Mouse (Mus musculus): ENCODE data around the gene Pamr1. TPM values are rescaled to one million over a fixed set of nuclear protein-coding genes. Genes with fewer than 3 reads are reported as not detected.

Pamr1 gene
- polyA plus RNA-seq, 1 experiment from 2014 or later = 4.4 TPM

DNA sequence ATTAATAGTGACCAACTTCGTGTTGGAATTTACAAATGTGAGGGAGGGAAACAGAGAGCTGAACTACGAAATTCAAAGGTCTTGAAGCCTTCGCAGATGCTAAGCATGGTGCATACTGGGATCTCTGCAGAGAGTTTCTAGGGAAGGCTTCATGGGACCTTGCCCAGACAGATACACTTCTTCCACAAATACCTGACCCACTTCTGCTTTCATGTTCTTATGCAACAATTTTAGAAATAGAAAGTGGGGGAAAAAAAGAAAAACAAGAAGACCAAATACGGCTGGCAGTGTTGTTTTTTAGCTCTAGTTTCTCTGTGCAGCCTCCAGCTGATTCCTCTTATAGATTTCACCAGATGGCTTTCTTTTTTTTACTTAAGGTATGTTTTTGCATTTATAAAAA is 29.4 kb downstream of the Pamr1 start:
- 78% methylated on average over 4 of the region's 4 CpGs for WGBS
- ATAC-seq (ENCODE audit: insufficient number of reproducible peaks, low FRiP score, low TSS enrichment, low read depth) = no peak
- Histone ChIP-seq H3K4me2 (ENCODE audit: low read depth, severe bottlenecking) (no peak overlapping the region), H3K9ac (ENCODE audit: low read length) (no peak overlapping the region), H3K9me3 (ENCODE audit: control insufficient read depth, low read length) (no peaks in the 10 kb centered on the region), H3K4me3 (ENCODE audit: low read depth, low read length) (no peak overlapping the region), H3K36me3 (ENCODE audit: control insufficient read depth, insufficient read depth, low read length) (no peaks in the 10 kb centered on the region), H3K27me3 (ENCODE audit: control insufficient read depth, insufficient read depth, low read length) (no peaks in the 10 kb centered on the region), H3K27ac (replicated peaks; ENCODE audit: low read depth, low read length) (no peak overlapping the region), H3K4me1 (ENCODE audit: control insufficient read depth, insufficient read depth, low read length) (no peaks in the 10 kb centered on the region)
- no peak for DNase-seq (ENCODE audit: low spot score)

DNA sequence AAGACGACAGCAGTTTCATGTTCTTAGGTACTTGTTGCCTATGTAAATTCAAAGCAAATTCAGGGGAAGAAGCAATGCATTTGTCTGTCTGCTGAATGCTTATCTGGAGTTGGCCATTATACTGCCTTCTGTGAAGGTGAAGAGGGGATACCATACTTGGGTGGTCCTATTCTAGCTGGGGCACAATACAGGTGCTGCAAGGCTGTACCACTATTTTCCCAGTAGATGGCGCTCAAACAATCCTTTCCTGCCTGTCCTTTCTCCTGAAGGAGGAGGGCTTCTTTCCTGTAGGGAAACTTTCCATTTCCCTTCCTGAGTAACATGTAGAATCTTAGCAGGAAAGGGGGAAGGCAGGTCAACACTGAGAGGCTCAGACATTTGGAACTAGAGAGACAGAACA is 40.2 kb downstream of the Pamr1 start:
- ATAC-seq (ENCODE audit: insufficient number of reproducible peaks, low FRiP score, low TSS enrichment, low read depth) (peak; percentile 35; the same call in 1 of the 2 replicates), DNase-seq (ENCODE audit: low spot score) (peak; percentile 62)
- Histone ChIP-seq H3K4me1 (ENCODE audit: control insufficient read depth, insufficient read depth, low read length) (no peaks in the 10 kb centered on the region), H3K4me2 (ENCODE audit: low read depth, severe bottlenecking) (no peak overlapping the region), H3K27ac (replicated peaks; ENCODE audit: low read depth, low read length) (no peak overlapping the region), H3K9ac (ENCODE audit: low read length) (no peak overlapping the region), H3K36me3 (ENCODE audit: control insufficient read depth, insufficient read depth, low read length) (no peaks in the 10 kb centered on the region), H3K27me3 (ENCODE audit: control insufficient read depth, insufficient read depth, low read length) (no peaks in the 10 kb centered on the region), H3K9me3 (ENCODE audit: control insufficient read depth, low read length) (no peaks in the 10 kb centered on the region), H3K4me3 (ENCODE audit: low read depth, low read length) (no peak overlapping the region)
- 42% methylated on average over 2 of the region's 2 CpGs for WGBS

DNA sequence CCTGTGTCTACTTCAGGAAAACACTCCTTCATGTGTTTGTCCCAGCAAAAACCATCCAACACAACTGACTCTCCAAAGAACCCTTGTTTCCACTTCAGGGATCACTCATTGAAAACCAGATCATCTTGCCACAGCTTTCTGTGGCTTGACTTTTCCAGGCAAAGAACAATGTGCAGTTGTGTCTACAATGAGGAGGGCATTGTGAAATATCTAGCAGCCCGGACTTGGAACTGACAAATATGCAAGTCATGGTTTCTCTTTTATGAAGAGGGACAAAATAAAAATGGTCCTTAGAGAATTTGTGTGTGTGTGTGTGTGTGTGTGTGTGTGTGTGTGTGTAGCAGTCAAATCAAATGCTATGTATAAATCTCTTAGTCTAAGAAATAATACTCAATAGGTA is 44.7 kb downstream of the Pamr1 start:
- ATAC-seq (ENCODE audit: insufficient number of reproducible peaks, low FRiP score, low TSS enrichment, low read depth) (no peak), DNase-seq (ENCODE audit: low spot score) (peak; percentile 16)
- no peak overlapping the region for H3K9ac ChIP-seq (ENCODE audit: low read length)
- no peaks in the 10 kb centered on the region for H3K4me1 ChIP-seq (ENCODE audit: control insufficient read depth, insufficient read depth, low read length)
- WGBS = 97% methylated on average over 1 of the region's 1 CpGs
- H3K9me3 ChIP-seq (ENCODE audit: control insufficient read depth, low read length) = no peaks in the 10 kb centered on the region
- no peaks in the 10 kb centered on the region for H3K27me3 ChIP-seq (ENCODE audit: control insufficient read depth, insufficient read depth, low read length)
- H3K27ac ChIP-seq (replicated peaks; ENCODE audit: low read depth, low read length) = no peak overlapping the region
- no peak overlapping the region for H3K4me2 ChIP-seq (ENCODE audit: low read depth, severe bottlenecking)
- H3K4me3 ChIP-seq (ENCODE audit: low read depth, low read length) = no peak overlapping the region
- H3K36me3 ChIP-seq (ENCODE audit: control insufficient read depth, insufficient read depth, low read length) = no peaks in the 10 kb centered on the region

DNA sequence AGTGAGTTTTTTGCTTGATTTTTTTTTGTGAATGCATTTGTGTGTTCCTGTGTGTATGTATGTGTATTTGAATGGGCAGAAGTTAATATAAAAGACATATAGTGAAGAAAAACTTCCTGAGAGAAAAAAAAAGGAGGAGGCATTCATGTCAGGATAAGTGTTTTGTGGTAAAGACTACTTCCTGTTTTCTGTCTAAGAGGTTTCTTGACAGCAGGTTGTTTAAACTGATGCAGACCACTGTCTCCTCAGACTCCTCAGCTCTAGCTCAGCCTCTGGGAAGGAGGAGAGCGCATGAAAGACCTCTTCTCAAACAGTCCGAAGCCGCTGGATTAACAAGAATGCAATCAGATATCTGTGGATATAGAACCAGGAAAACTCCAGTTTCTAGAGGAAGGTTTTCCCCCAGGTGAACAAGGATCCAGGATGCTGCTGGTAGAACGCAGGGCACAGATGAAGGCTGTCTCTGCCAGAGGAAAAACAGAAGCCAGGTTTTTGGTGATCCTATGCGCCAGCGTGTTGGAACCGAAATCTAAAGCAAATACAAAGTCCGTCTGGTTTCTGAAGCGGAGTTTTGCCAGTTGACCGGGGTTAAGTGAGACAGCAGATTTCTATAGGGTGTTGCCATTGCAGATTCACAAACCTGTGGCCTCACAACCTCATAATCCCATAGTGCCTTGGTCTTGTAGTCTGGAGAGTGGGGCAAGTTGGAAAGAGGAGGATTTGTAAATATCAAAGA is 45.8 kb downstream of the Pamr1 start:
- no peak overlapping the region for H3K4me2 ChIP-seq (ENCODE audit: low read depth, severe bottlenecking)
- ATAC-seq (ENCODE audit: insufficient number of reproducible peaks, low FRiP score, low TSS enrichment, low read depth) (no peak), DNase-seq (ENCODE audit: low spot score) (peak; percentile 17)
- no peaks in the 10 kb centered on the region for H3K36me3 ChIP-seq (ENCODE audit: control insufficient read depth, insufficient read depth, low read length)
- WGBS = 93% methylated on average over 10 of the region's 10 CpGs
- H3K4me1 ChIP-seq (ENCODE audit: control insufficient read depth, insufficient read depth, low read length) = no peaks in the 10 kb centered on the region
- H3K9me3 ChIP-seq (ENCODE audit: control insufficient read depth, low read length) = no peaks in the 10 kb centered on the region
- H3K9ac ChIP-seq (ENCODE audit: low read length) = no peak overlapping the region
- H3K27me3 ChIP-seq (ENCODE audit: control insufficient read depth, insufficient read depth, low read length) = no peaks in the 10 kb centered on the region
- no peak overlapping the region for H3K27ac ChIP-seq (replicated peaks; ENCODE audit: low read depth, low read length)
- H3K4me3 ChIP-seq (ENCODE audit: low read depth, low read length) = no peak overlapping the region

DNA sequence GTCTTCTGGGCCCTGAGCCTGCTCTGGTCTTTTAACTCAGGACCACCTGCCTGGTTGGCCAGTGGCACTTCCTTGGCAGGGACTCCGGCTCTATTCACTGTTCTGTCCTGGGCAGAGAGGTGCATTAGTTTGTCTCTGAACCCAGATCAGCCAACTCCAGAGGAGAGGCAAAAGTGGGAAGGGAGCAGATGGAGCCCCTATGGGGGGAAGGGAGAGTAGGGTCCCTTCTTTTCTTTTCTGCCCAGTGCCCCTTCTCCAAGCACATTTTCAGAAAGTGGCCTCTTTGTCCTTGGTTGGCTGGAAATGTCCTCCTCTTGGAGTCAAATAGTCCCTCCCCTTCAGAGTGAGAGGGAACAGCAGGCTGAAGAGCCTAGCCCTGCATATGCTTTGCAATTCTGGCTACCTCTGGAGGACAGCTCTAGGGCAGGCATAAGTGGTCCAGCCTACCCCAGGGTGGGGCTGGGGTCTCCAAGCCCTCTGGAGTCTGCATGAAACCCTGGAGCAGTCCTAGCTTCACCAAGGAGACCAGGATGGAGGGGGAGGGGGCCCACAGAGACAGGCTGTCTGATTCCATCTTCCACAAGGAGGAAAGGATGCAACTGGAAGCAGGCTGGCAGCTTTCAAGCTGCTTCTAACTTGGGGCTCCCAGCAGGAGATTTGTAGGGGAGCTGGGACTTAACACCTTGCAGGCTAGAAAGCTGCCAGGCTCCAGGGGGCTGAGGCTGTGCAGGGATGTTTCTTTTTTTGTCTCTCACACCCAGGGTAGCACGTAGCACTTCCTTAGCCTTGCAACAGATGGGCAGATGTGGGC is 49.3 kb downstream of the Pamr1 start:
- DNase-seq (ENCODE audit: low spot score) (peak; percentile 21), ATAC-seq (ENCODE audit: insufficient number of reproducible peaks, low FRiP score, low TSS enrichment, low read depth) (peak; percentile 62; the same call in 1 of the 2 replicates)
- H3K36me3 ChIP-seq (ENCODE audit: control insufficient read depth, insufficient read depth, low read length) = no peaks in the 10 kb centered on the region
- 34% methylated on average over 2 of the region's 2 CpGs for WGBS
- no peak overlapping the region for H3K4me3 ChIP-seq (ENCODE audit: low read depth, low read length)
- H3K27me3 ChIP-seq (ENCODE audit: control insufficient read depth, insufficient read depth, low read length) = no peaks in the 10 kb centered on the region
- no peak overlapping the region for H3K9ac ChIP-seq (ENCODE audit: low read length)
- no peak overlapping the region for H3K4me2 ChIP-seq (ENCODE audit: low read depth, severe bottlenecking)
- H3K9me3 ChIP-seq (ENCODE audit: control insufficient read depth, low read length) = no peaks in the 10 kb centered on the region
- no peak overlapping the region for H3K27ac ChIP-seq (replicated peaks; ENCODE audit: low read depth, low read length)
- H3K4me1 ChIP-seq (ENCODE audit: control insufficient read depth, insufficient read depth, low read length) = no peaks in the 10 kb centered on the region

DNA sequence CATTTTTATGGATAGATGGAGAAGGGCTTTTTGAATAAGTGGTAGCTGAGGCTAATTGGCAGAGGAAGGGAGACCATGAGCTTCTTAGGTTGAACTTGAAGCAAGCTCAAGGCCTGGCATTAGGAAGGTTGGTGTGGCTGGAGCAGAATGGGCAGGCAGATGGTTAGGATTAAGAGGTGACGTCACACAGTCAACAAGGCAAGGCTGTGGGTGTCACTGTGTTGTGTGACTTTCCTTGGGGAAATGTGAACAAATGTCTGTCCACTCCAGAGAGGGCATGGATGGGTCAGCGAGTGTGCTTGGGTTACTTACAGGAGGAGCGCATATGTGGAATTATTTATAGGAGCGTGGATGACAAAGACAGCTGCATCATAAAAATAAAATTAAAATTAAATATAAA is 50.7 kb downstream of the Pamr1 start:
- no peak overlapping the region for H3K4me2 ChIP-seq (ENCODE audit: low read depth, severe bottlenecking)
- 86% methylated on average over 4 of the region's 4 CpGs for WGBS
- H3K27ac ChIP-seq (replicated peaks; ENCODE audit: low read depth, low read length) = no peak overlapping the region
- no peaks in the 10 kb centered on the region for H3K27me3 ChIP-seq (ENCODE audit: control insufficient read depth, insufficient read depth, low read length)
- H3K36me3 ChIP-seq (ENCODE audit: control insufficient read depth, insufficient read depth, low read length) = no peaks in the 10 kb centered on the region
- no peak overlapping the region for H3K9ac ChIP-seq (ENCODE audit: low read length)
- no peaks in the 10 kb centered on the region for H3K4me1 ChIP-seq (ENCODE audit: control insufficient read depth, insufficient read depth, low read length)
- H3K9me3 ChIP-seq (ENCODE audit: control insufficient read depth, low read length) = no peaks in the 10 kb centered on the region
- DNase-seq (ENCODE audit: low spot score) (peak; percentile 17), ATAC-seq (ENCODE audit: insufficient number of reproducible peaks, low FRiP score, low TSS enrichment, low read depth) (no peak)
- H3K4me3 ChIP-seq (ENCODE audit: low read depth, low read length) = no peak overlapping the region

DNA sequence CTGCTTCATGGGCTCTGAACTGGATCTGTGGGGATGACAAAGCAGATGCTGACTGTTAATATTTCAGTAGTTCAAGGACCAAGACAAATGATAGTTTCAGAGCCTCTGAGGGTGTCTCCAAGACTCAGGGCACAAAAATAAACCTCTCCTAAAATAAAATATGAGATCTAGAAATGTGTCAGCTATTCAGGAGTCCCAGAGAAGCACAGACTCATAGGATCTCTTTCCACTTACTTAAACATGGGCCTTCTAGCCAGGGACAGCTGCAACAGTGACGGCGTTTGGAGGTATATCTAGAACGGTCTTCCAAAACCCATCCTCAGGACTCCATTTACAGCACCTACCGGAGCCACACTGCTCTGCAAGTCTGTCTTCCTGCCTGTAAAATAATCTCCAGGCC is 60.7 kb downstream of the Pamr1 start:
- DNase-seq (ENCODE audit: low spot score) (no peak), ATAC-seq (ENCODE audit: insufficient number of reproducible peaks, low FRiP score, low TSS enrichment, low read depth) (no peak)
- Histone ChIP-seq H3K27ac (replicated peaks; ENCODE audit: low read depth, low read length) (no peak overlapping the region), H3K9ac (ENCODE audit: low read length) (no peak overlapping the region), H3K36me3 (ENCODE audit: control insufficient read depth, insufficient read depth, low read length) (no peaks in the 10 kb centered on the region), H3K27me3 (ENCODE audit: control insufficient read depth, insufficient read depth, low read length) (no peaks in the 10 kb centered on the region), H3K4me1 (ENCODE audit: control insufficient read depth, insufficient read depth, low read length) (no peaks in the 10 kb centered on the region), H3K4me2 (ENCODE audit: low read depth, severe bottlenecking) (no peak overlapping the region), H3K4me3 (ENCODE audit: low read depth, low read length) (no peak overlapping the region), H3K9me3 (ENCODE audit: control insufficient read depth, low read length) (no peaks in the 10 kb centered on the region)
- 91% methylated on average over 4 of the region's 4 CpGs for WGBS

DNA sequence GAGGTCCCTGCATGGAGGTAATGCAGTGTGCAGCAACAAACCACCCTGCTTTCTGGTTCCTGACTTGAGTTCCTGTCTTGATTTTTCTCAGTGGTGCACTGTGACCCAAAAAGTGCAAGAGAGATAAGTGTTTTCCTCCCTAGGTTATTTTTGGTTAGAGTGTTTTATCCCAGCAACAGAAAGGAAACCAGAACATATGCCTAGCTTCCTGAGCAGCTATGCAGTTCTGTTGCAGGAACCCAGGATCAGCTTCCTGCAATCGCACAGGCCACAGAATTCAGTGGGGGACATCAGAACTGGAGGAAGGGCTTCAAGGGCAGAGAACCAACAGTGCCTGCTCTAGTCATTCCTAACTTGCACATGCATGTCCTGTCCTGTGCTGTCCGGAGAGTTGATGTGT is 66.8 kb downstream of the Pamr1 start:
- H3K4me1 ChIP-seq (ENCODE audit: control insufficient read depth, insufficient read depth, low read length) = no peaks in the 10 kb centered on the region
- no peak overlapping the region for H3K4me2 ChIP-seq (ENCODE audit: low read depth, severe bottlenecking)
- no peaks in the 10 kb centered on the region for H3K9me3 ChIP-seq (ENCODE audit: control insufficient read depth, low read length)
- no peak for ATAC-seq (ENCODE audit: insufficient number of reproducible peaks, low FRiP score, low TSS enrichment, low read depth)
- H3K27me3 ChIP-seq (ENCODE audit: control insufficient read depth, insufficient read depth, low read length) = no peaks in the 10 kb centered on the region
- H3K4me3 ChIP-seq (ENCODE audit: low read depth, low read length) = no peak overlapping the region
- WGBS = 81% methylated on average over 2 of the region's 2 CpGs
- H3K36me3 ChIP-seq (ENCODE audit: control insufficient read depth, insufficient read depth, low read length) = no peaks in the 10 kb centered on the region
- no peak overlapping the region for H3K27ac ChIP-seq (replicated peaks; ENCODE audit: low read depth, low read length)
- DNase-seq (ENCODE audit: low spot score) = peak; percentile 18
- H3K9ac ChIP-seq (ENCODE audit: low read length) = no peak overlapping the region
